Mouse (Mus musculus): ENCODE data around the gene Grap2.

Gene Grap2

GRCm38 (mm10) chr15:80636757-80637372 lies 64.5 kb downstream of the Grap2 start:
- DNase-seq (ENCODE audit: low spot score in 2 of 2), result no peak

GRCm38 (mm10) chr15:80639071-80639702 lies 66.8 kb downstream of the Grap2 start:
- no peak for DNase-seq (ENCODE audit: low spot score in 2 of 2)

GRCm38 (mm10) chr15:80639874-80640273 lies 67.5 kb downstream of the Grap2 start:
- DNase-seq (ENCODE audit: low spot score in 2 of 2), result no peak

GRCm38 (mm10) chr15:80641702-80642435 lies 69.5 kb downstream of the Grap2 start:
- DNase-seq (ENCODE audit: low spot score in 2 of 2), result no peak

- no peak for DNase-seq (ENCODE audit: low spot score in 2 of 2)
Measured at GRCm38 (mm10) chr15:80645006-80645797, 72.8 kb downstream of the Grap2 start.

- no peak for DNase-seq (ENCODE audit: low spot score in 2 of 2)
Measured at GRCm38 (mm10) chr15:80648977-80649606, 76.7 kb downstream of the Grap2 start.

- no peak for DNase-seq (ENCODE audit: low spot score in 2 of 2)
Measured at GRCm38 (mm10) chr15:80650412-80650811, 78.0 kb downstream of the Grap2 start.

- DNase-seq (ENCODE audit: low spot score in 2 of 2), result no peak
Measured at GRCm38 (mm10) chr15:80653865-80654264, 81.5 kb downstream of the Grap2 start.

GRCm38 (mm10) chr15:80658815-80659471 lies 86.5 kb downstream of the Grap2 start:
- no peak for DNase-seq (ENCODE audit: low spot score in 2 of 2)

- no peak for DNase-seq (ENCODE audit: low spot score in 2 of 2)
Measured at GRCm38 (mm10) chr15:80660963-80661362, 88.6 kb downstream of the Grap2 start.

- no peak for DNase-seq (ENCODE audit: low spot score in 2 of 2)
Measured at GRCm38 (mm10) chr15:80664444-80664843, 92.0 kb downstream of the Grap2 start.

GRCm38 (mm10) chr15:80671295-80672252 lies 99.2 kb downstream of the Grap2 start, which contains the start of gene Fam83f:
Gene Fam83f, plus strand, starts transcription at chr15:80671847.
- peak in 1 of 2 experiments; percentile 37 for DNase-seq (ENCODE audit: low spot score in 2 of 2)

GRCm38 (mm10) chr15:80672810-80673209 lies 100.4 kb downstream of the Grap2 start:
- DNase-seq (ENCODE audit: low spot score in 2 of 2), result no peak

- no peak for DNase-seq (ENCODE audit: low spot score in 2 of 2)
Measured at GRCm38 (mm10) chr15:80673337-80674095, 101.1 kb downstream of the Grap2 start.

GRCm38 (mm10) chr15:80674700-80675099 lies 102.3 kb downstream of the Grap2 start:
- no peak for DNase-seq (ENCODE audit: low spot score in 2 of 2)

GRCm38 (mm10) chr15:80679515-80680215 lies 107.3 kb downstream of the Grap2 start:
- no peak for DNase-seq (ENCODE audit: low spot score in 2 of 2)

- DNase-seq (ENCODE audit: low spot score in 2 of 2), result no peak
Measured at GRCm38 (mm10) chr15:80680347-80681030, 108.1 kb downstream of the Grap2 start.

- peak in 1 of 2 experiments; percentile 28 for DNase-seq (ENCODE audit: low spot score in 2 of 2)
Measured at GRCm38 (mm10) chr15:80681466-80681881, 109.1 kb downstream of the Grap2 start.
